Mouse (Mus musculus): ENCODE results near the gene Supt3.

Gene Supt3

DNA sequence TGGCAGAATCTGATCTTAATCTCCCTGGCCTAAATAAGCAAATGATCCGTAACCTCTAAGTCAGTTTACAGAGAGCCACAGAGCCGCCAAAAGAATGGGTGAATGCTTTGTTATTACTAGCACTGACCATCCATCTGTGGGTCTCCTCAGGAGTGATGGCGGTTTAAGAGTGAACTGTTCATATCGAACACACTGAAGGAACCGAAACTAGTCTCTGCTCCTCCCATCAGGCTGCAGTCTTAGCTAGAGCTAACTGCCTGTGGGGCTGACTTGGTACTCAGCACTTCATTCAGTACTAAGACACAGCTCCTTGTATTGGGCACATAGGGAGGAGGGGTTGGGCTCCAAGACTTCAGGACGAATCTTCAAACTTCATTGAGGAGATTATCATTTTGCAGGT, 280.8 kb downstream of the Supt3 start:
- DNase-seq (ENCODE audit: low spot score) = no peak

DNA sequence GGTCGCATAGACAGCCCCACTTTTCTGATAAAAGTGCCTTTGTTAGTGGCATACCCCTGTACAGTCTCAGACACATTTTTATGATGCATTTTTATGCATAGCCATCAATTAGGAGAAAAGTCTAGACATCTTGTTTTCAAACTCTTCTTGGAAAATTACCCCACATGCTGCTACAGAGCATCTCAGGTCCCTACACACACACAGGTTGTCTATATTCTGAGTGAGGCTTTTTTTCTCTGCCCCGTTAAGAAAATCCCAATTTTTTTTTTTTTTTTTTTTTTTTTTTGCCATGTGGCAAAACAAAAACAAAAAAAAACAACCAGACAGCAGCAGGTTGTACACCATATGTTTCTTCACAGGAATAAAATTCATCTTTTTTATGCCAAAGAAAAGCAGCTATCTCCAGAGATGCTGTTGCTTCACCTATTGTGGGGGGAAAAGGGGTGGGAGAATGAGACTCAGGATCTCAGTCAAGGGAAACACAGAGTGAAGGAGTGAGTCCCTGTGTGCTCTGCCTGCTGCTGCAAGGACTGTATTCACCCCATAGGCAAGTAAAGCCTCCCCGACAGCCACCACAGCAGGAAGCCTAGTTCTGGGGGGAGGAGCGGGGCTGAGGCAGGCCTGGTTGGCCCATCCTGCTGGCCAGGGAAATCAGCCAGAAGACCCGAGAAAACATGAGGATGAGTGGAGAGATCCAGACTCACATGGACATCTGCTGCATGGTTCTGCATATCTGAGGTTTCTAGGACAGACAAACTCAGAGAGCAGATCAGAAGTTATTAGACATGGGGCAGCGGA, 281.8 kb downstream of the Supt3 start:
- DNase-seq (ENCODE audit: low spot score) = no peak

DNA sequence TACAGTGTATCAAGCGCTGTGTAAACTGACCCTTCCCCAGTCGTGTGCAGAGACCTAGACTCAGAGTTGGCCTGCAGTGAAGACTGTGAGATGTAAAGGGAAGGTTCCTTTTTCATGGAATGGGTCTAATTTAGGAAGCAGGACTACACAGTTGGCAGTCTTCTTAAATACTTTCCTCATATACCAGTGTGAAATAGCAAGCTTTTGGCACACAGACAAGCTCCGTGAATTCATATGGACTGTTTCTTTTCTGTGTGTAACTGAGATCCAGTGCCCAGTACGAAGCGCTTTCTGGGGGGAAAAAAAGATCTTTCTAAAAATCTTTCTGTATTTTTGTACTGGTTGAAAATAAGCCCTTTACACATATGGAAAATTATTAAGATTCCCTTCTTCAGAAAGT, 286.8 kb downstream of the Supt3 start:
- no peak for DNase-seq (ENCODE audit: low spot score)

DNA sequence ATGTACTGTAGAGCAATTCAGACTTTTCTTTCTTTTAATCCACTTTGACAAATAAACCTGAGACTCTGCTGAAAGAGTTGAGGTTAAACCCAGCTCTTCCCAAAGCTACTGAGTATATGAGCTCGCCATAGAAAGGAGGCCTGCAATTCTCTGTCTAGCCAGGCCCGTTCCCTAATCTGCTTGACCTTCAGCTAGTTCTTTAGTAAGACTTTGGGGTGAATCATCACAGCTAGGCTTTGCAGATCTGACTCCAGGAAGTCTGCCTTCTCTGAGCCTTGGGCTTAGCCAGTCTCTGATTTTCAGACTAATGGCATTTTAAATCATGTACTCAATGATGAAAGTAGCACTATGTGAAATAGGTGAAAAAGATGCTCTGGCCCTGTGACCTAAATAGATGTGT, 288.5 kb downstream of the Supt3 start:
- DNase-seq (ENCODE audit: low spot score) = no peak

DNA sequence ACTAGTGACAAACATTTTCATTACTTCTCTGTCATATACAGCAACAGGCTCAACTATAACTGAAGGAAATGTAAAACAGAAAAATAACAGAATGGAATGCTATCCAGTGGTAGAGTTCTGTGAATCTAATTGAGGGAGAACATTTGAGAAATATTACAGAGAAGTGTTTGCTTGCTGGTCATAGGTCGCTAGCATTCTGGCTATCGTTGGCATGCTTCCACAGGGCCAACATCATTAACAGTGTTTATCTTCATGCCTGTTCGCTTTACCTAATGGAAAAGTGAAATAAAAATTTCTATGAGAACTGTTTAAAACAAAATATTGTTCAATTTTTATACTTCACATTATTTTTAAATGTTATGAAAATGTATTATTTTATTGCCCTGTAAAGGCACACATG, 290.5 kb downstream of the Supt3 start:
- DNase-seq (ENCODE audit: low spot score) = no peak

DNA sequence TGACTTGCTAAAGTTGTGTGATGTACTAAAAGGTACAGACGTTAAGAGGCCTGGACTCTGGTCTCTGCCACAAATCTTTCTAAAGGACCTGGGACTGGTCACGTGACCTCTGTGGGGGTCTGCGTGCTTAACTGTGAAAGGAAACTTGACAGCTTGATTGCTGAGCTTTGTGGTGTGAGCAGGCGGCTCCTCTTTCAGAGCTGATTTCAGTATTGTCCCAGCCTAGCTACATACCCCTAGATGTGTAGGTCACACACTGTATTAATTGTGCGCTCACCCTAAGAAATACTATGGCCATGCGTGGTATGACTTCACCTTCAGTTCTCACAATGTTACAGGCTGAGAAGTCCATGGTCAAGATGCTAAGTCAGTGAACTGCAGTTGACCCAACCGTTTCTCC, 291.4 kb downstream of the Supt3 start:
- no peak for DNase-seq (ENCODE audit: low spot score)

DNA sequence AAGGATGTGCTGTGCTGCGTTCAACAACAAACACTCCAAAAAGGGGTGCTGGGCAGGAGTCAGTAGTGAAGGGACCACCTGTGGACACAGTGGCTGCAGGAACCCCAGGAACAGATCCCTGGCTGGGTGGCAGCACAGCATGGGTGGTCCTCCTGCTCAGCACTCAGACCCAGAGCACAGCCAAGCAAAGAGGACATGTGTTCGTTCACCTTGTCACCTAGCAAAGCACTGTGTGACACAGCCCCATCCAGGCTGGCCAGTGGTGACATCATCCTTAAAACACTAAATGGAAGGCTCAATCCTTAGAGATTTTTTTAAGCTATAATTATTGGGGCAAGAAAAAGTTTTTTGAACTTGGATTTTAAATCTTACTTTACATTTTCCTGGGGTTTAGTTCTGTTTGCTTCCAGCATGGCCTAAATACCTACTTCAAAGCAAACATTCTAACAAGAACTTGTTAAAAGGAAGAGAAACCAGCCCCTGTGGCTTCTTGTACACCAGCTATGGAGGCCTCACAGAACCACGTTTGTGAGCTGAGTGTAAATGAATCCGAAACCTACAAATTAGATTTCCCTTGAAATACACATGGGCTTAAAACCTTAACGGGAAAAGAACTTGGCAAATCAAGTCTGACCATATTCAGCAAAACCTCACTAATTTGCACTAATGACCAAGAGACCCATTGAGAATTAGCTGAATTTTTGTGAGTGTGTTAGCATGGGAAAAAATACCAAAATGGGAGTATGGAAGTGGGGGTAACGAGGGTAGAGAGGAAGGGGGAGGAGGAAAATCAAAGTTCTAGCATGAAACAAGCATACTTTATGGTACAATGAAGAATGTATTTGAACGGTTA, 295.8 kb downstream of the Supt3 start:
- no peak for DNase-seq (ENCODE audit: low spot score)

DNA sequence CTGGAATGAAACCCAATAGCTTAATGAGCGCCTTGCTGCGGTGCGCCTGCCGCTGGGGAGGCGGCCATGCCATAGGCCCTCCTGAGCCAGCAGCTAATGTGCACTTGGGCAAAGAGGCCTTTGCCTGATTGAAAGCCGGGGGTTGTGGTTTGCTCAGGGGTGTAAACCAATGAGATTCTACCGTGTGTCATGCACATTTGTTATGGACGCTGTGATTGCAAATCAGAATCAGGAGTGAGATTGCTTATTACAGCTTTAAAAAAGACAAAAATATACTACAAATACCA, 296.3 kb downstream of the Supt3 start:
- no peak for DNase-seq (ENCODE audit: low spot score)

DNA sequence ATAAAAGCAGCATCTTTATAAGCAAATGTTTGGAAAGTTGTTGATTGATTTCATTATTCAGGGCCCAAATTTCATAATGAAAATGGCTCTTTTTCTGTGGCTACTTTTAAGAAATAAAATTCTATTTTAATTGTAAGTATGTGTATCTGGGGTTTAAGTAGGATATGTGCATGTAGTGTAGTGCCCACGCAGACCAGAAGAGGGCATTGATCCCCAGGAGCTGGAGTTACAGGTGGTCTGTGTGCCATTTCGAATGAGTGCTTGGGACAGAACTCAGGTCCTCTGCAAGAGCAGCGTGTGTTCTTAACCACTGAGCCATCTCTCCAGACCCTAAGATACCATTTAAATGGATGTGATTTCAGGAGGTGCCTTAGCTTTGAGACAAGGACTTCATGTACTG, 296.8 kb downstream of the Supt3 start:
- no peak for DNase-seq (ENCODE audit: low spot score)

DNA sequence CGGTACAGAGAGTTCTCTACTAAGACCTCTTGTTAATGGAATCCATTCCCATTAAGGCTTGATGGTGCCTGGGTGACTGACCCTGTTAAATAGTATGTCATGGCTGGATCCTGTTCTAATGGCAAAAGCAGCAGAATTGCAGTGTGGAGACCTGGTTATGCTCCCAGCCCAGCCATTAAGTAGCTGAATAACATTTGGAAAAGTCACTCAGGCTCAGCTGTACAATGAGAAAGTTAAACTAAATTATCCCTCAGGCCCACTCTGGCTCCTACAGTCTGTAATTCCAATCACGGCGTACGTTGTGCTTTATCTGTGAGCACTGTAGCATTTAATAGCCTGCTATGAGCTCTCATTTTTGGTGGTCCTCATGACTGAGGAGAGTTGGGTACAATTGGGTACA, 300.0 kb downstream of the Supt3 start:
- no peak for DNase-seq (ENCODE audit: low spot score)

DNA sequence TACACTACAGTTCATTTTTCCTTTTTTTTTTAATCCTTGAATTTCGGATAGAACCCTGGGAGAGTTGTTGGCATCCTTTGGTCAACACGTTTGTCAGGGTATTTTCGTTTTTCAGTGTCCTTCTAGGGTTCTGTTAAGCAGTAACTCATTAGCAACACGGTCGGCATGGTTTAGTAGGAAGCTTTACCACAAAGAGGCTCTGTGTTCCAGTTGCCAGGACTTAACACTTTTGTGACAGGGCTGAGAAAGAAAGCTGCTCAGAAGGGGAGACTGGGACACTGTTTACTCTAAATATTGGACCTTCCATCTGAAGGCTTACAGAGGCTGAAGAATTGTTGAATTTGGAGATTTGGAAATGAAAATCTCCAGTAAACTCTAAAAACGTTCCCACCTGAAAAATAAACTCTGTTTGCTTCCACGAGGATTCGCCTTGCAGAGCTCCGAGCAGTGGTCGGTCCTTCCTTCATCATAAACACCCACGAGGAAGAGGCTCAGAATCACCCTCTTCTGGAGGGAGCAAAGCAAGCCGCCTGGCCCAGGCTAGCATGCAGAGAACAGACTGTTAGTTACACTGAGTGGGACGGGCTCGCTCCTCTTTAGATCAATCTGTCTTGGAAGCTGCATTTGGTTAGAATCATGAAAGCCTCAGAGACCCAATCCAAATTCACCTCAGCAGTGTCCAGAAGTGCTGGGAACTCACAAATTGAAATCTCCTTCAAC, 301.1 kb downstream of the Supt3 start:
- peak; percentile 25 for DNase-seq (ENCODE audit: low spot score)

DNA sequence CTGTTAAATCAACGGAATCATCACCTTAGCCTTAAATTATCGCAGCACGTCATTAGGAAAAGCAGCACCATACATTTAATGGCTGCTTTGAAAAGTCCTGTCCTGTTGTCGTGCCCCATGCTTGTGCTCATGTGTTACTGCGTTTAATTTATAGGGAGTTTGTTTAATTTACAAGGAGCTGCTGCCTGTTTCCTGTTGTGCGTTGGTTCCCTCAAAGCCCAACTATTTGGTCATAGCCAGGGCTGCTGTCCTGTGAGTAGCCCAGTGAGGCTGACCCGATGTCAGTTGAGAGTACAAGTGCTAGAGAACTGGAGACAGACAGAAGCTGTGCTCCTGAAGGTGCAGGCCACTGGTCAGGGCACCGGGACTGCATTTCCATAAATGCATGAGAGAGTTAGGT, 304.6 kb downstream of the Supt3 start:
- no peak for DNase-seq (ENCODE audit: low spot score)

DNA sequence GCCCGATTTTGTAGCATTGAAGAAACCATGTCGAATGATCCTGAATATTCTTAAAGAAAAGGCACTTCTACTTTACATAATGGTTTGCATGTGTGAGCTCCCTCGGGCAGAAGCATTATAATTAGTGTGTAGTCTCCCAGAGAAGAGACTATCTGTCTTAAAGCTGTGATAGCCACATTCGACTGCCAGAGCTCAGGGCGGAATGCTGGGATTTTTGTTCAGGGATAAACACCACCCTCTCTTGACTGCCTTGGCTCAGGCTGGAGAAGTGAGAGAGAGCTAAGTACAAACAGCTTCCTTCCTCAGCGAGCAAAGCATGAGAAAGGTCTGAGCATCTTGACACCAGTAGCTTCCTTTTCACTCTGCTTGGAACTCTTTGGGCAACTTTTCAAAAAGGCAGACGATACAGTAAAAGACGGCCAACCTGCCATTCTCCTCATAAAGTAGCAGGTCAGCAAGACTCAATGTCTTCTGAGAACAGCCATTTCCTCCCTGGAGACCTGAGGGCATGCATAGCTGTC, 305.1 kb downstream of the Supt3 start:
- no peak for DNase-seq (ENCODE audit: low spot score)

DNA sequence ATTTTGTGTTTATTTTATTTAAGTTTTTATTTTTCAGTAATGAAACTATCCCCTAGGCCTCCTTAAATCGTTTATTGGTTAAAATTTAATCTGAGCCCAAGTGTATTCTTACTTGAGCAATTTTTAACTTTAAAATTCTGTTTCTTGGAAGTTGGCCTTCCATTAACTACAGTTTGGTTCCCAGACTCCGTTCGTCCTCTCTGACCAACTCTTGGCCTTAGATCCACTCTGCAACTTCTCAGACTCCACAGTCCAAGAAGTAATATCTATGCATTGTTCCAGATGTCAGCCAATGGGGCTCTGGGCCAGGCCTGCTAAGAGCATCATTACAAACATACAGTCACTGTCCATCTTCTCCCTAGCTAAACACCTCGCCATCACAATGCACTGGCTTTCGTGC, 309.4 kb downstream of the Supt3 start:
- DNase-seq (ENCODE audit: low spot score) = no peak

DNA sequence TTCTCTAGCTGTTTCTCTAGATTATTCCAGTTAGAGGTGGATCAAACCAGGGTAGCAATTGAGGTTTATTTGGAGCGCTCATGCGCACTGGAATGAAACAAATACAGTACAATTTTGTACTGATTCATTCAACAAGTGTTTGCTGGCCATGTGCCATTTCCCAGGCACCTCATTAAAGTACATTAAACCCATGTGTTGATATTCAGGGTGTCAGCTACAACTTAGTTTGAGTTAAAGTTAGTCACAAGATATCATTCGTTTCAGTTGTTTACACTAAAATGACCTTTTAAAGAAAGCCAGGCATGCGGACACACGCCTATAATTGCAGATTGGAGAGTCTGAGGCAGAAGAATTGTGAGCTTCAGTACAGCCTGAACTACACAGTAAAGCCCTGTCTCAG, 310.1 kb downstream of the Supt3 start:
- no peak for DNase-seq (ENCODE audit: low spot score)

DNA sequence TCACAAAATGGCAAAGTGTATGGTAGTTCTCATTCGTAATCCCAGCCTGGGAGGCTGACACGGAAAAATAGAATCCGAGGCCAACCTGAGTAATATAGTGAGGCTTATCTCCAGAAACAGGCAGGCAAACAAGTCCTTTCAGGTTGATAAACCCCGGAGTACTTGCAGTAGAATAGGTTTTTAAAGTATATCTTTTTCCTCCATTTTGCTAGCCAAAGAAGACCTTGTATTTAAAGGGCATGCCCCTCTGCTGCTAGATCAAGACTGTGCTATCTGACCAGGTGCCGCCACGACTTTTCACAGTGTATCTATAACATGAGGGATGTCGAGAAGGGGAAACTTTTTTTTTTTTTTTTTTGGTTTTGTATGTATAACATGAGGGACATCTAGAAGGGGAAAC, 324.1 kb downstream of the Supt3 start:
- no peak for DNase-seq (ENCODE audit: low spot score)

DNA sequence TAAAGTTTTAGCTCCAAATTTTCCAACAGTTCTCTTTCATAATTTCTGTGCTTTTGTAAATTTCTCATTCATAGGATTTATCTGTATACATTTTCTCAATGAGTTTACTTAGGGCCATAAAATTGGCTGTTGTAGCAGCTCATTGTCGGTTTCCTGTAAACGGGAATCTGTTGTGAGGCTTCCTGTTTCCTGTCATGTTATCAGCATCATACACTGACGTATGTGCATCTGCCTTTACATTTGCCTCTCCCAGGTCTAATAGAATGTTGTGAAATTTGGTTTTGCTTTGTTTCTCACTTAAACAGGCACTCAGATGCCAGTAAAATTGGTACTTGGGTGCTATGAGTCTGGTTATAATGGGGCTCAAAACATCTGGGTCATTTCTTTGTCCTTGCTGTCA, 338.4 kb downstream of the Supt3 start:
- no peak for DNase-seq (ENCODE audit: low spot score)

DNA sequence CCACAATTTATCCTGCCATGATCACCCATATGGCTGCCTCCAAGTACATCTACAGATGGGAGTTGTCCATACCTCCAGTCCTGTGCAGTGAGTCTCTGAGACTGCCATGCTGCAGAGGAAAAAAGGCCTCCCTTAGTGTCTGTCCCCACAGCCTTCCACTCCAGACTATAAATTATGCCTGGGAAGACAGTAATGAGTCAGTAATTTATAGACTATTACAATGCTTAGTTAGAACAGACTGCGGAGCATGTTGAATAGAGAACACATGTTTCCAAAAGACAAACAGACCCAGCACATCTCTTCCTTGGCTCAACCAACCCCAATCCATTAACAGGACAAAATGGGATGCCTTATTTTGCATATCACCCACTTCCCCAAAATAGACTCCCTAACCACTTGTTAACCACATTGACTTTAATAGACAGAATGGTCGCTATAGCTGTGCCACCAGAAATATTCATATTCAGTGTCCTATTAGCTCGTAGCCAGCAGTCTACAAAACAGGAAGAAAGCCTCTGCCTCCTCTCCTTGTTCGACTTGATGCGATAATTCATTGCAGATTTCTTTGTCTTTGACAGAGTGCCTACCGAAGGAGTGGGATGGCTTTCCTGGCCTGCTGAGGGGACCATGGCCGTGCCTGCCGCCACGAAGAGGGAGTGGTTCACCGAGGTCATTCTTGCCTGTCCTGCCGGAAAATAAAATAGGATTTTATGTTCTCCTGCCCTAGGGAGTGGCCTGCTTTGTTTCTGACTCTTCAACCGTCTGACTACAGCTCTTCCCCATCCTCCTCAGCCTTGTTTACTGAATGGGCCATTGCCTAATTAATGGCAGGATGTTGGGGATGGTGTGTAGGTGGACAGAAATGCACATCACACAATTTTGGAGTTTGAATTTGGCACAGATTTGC, 341.9 kb downstream of the Supt3 start:
- peak; percentile 27 for DNase-seq (ENCODE audit: low spot score)

DNA sequence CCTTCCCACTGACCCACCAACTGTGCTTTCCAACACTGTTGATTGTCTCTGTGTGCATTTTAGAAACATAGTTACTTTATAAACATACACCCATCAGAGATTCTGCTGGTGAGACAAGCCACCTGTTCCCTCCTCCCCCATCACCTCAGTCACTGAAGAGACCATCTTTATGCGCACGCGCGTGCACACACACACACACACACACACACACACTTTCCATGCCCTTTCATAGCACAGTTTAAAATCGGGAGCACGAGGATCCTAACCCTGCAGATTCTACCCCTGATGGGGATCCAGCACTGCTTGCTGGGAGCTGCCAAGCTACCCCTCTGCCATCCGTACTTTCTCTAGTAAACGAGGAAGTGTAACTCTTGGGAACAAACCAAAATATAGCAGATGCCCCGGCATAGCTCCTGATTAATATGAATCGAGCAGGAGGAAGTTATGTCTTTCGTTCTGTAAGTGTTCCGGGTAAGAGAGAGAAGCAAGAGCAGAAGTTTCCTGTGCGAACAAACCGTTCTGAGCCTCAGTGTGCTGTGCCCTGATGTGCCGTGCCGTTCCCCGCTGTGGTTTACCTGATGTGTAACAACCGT, 342.8 kb downstream of the Supt3 start:
- peak; percentile 33 for DNase-seq (ENCODE audit: low spot score)

DNA sequence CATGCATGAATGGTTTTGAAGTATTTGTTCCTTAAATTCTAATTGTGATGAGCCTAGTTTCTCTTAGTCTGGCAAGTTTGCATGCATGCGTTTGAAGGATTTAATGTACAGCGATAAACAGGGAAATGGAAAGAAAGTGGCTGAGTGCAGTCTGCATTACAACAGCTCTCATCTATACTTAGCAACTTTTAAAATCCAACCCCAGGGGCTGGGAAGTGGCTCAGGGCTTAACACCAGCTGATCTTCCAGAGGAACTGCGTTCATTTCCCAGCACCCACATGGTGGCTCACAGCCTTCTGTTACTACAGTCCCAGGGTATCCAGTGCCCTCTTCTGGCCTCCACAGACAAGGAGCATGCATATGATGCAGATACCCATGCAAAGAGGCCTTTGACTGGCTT, 346.9 kb downstream of the Supt3 start:
- DNase-seq (ENCODE audit: low spot score) = no peak

DNA sequence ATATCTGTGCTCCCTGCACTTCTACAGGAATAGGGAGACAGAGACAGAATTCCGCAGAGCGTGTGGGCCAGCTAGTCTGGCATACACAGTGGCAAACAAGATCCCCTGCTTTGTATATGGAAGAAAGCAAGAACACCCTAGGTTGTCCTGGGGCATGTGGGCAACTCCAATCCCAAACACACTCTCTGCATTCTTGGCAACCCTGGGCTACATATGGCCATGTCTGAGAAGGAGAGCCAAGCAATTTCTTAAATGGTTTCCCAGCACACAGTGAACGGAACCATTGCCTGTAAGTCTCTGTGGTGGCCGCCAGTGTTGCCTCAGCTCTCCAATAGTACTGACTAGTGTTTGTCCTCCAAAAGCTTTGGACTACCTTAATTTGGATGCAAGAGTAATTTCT, 351.7 kb downstream of the Supt3 start:
- DNase-seq (ENCODE audit: low spot score) = no peak

All from layer of hippocampus, adult 11-12 months (tissue).